Comparison of ENCODE assay signal across 10 mouse cellular contexts in the genomic region with DNA sequence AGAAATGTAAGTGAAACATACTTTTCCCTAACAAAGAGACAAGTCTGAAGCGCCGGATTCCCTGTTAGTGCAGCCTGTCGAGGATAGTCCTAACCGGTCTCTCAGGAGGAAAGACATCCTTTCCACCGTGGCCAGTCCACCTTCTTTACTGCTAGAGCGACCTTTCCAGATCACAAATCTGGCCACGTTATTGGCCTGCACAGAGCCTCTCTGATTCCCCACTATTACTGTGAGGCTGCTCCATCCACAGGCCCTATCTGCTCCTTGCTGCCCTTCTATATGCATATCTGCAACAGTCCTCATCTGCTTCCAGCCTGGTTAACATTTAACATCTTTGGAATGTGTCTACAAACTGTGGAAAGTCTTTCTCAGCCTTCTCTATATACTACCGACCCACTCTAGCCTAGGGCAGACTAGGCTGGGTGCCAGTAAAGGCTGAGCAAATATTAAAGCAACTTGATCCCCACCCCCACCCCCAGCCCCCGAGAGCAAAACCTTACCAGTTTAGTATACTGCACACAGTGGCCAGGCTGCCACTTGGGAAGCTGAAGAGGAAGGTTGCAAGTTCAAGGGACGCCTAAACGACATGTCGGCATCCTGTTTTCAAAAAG. TPM values are rescaled to one million over a fixed set of nuclear protein-coding genes. Genes with fewer than 3 reads are reported as not detected.
DNase-seq lines count a peak whose midpoint lies in the region; ATAC-seq and TF ChIP-seq lines count a peak whose summit lies in the region.
"Had no signal": no experiment of that assay in that cellular context is flagged by ENCODE, and none has a peak within 500 bp of the region (broad histone marks: within the 10 kb centered on the region; RNA-seq: fewer than 3 reads in every experiment).

No protein-coding gene starts in this region.

- peak overlapping the region; percentile 36 for H3K27ac ChIP-seq in liver, embryonic 11.5 days (ENCODE audit: low read depth, low read length)
- peak overlapping the region; percentile 84 for H3K27ac ChIP-seq in stomach, embryonic 16.5 days (ENCODE audit: low read length)
- H3K27ac ChIP-seq in cerebellum, adult 2 months (ENCODE audit: insufficient read depth, low read length): no peak overlapping the region
- H3K27ac ChIP-seq: macrophage had no signal

- peak; percentile 16 for DNase-seq in adrenal gland, postnatal 14 days
- no peak for DNase-seq in adrenal gland, postnatal 25 days
- peak; percentile 32 to 37 for DNase-seq in lung, adult 18-20 months
- DNase-seq in lung, postnatal 25 days (ENCODE audit: low spot score): no peak
- no peak for DNase-seq in liver, embryonic 11.5 days (ENCODE audit: low spot score)
- no peak for DNase-seq in left cerebral cortex, adult 11 months (ENCODE audit: low spot score)
- no peak for DNase-seq in cerebellum, adult 2 months
- DNase-seq: cerebellum, postnatal 10 days had no signal

- H3K27me3 ChIP-seq in liver, embryonic 11.5 days (replicated peaks; ENCODE audit: control insufficient read depth, insufficient read depth, low read length): no peaks in the 10 kb centered on the region
- H3K27me3 ChIP-seq in stomach, embryonic 16.5 days (ENCODE audit: control insufficient read depth, insufficient read depth, low read length): no peaks in the 10 kb centered on the region
- no peaks in the 10 kb centered on the region for H3K27me3 ChIP-seq in cerebellum, adult 2 months (ENCODE audit: control insufficient read depth, insufficient read depth, low read length)

- peak overlapping the region; percentile 6; the same call in 1 of the 2 replicates for H3K4me2 ChIP-seq in liver, embryonic 11.5 days
- H3K4me2 ChIP-seq in stomach, embryonic 16.5 days (ENCODE audit: low read depth, low read length): no peak overlapping the region

- no peak for TF ChIP-seq POLR2A in cerebellum, adult 2 months (IDR thresholded peaks at IDR 0.05; ENCODE audit: borderline replicate concordance, insufficient read depth, low read length)

- no peak overlapping the region for H3K4me3 ChIP-seq in liver, embryonic 11.5 days (ENCODE audit: low read depth, low read length)
- H3K4me3 ChIP-seq in stomach, embryonic 16.5 days (replicated peaks; ENCODE audit: low read length): no peak overlapping the region
- H3K4me3 ChIP-seq in cerebellum, adult 2 months (replicated peaks; ENCODE audit: insufficient read depth, low read depth, low read length): no peak overlapping the region

- no peaks in the 10 kb centered on the region for H3K36me3 ChIP-seq in liver, embryonic 11.5 days (ENCODE audit: control insufficient read depth, insufficient read depth, low read length)
- H3K36me3 ChIP-seq in stomach, embryonic 16.5 days (ENCODE audit: control insufficient read depth, insufficient read depth, low read length): no peaks in the 10 kb centered on the region

- no peak overlapping the region for H3K9ac ChIP-seq in liver, embryonic 11.5 days (ENCODE audit: low read depth, low read length)
- H3K9ac ChIP-seq in stomach, embryonic 16.5 days (ENCODE audit: low read length): peak overlapping the region; percentile 40; the same call in 1 of the 2 replicates

- H3K4me1 ChIP-seq in liver, embryonic 11.5 days (replicated peaks; ENCODE audit: control insufficient read depth, insufficient read depth, low read length): peaks cover 10% of the 10 kb centered on the region
- H3K4me1 ChIP-seq in stomach, embryonic 16.5 days (ENCODE audit: control insufficient read depth, insufficient read depth, low read length): peaks cover 44% of the 10 kb centered on the region
- peaks cover 27% of the 10 kb centered on the region; the same call in 1 of the 2 replicates for H3K4me1 ChIP-seq in cerebellum, adult 2 months (ENCODE audit: control insufficient read depth, insufficient read depth, low read length)

- 65% methylated on average over 12 of the region's 12 CpGs for WGBS in liver, embryonic 11.5 days
- WGBS in stomach, embryonic 16.5 days: 44% methylated on average over 12 of the region's 12 CpGs
- WGBS in cerebellum, adult 2 months: 75% methylated on average over 12 of the region's 12 CpGs

- TF ChIP-seq CTCF in cerebellum, adult 2 months (IDR thresholded peaks at IDR 0.05; ENCODE audit: borderline replicate concordance, insufficient read depth, low read depth, low read length): no peak

- no peaks in the 10 kb centered on the region; the same call in 1 of the 2 replicates for H3K9me3 ChIP-seq in liver, embryonic 11.5 days (ENCODE audit: control insufficient read depth, low read length)
- H3K9me3 ChIP-seq in stomach, embryonic 16.5 days (replicated peaks; ENCODE audit: control insufficient read depth, low read length): 0 out of 2 replicates have a peak, but pooled peaks cover 4% of the 10 kb centered on the region

- ATAC-seq in liver, embryonic 11.5 days (replicated peaks; ENCODE audit: low FRiP score): peak; percentile 60
- ATAC-seq in stomach, embryonic 16.5 days (ENCODE audit: insufficient read depth, low FRiP score): peak; percentile 86

RNA-seq across cellular contexts. Expression of a gene that starts 44.1 kb away (rescaled TPM):
- total RNA-seq in adrenal gland, postnatal 14 days (2021): 55.9 and 65.0 TPM in 2 replicates
- 74.6 and 95.4 TPM in 2 replicates for total RNA-seq in adrenal gland, postnatal 25 days (2021)
- 12.6 and 12.8 TPM in 2 replicates for polyA plus RNA-seq in liver, embryonic 11.5 days (2014; fragmentation: Nextera tagmentation; extraction: Ambion mirVana)
- 29.9 and 35.8 TPM in 2 replicates for polyA plus RNA-seq in stomach, embryonic 16.5 days (2015; fragmentation: Nextera tagmentation; extraction: Ambion mirVana)
- 176 and 180 TPM in 2 replicates for polyA plus RNA-seq in cerebellum, adult 2 months (2012; rRNA removed)

RNA-seq across cellular contexts. Expression of a gene that starts 44.5 kb away (rescaled TPM):
- total RNA-seq in adrenal gland, postnatal 14 days (2021): 1.6 TPM in 2 replicates
- total RNA-seq in adrenal gland, postnatal 25 days (2021): 0.81 and 2.3 TPM in 2 replicates
- 1.3 and 1.6 TPM in 2 replicates for polyA plus RNA-seq in liver, embryonic 11.5 days (2014; fragmentation: Nextera tagmentation; extraction: Ambion mirVana)
- 1.4 TPM in 2 replicates for polyA plus RNA-seq in stomach, embryonic 16.5 days (2015; fragmentation: Nextera tagmentation; extraction: Ambion mirVana)
- polyA plus RNA-seq in cerebellum, adult 2 months (2012; rRNA removed): 7.1 and 8.0 TPM in 2 replicates
- polyA plus RNA-seq: macrophage had no signal

Comparison
In these comparisons a context has a peak if more than half of its experiments do, and no peak if none do; other contexts are left out.
1. DNase-seq: peak in adrenal gland, postnatal 14 days (single experiment) and lung, adult 18-20 months (2 of 2); none in adrenal gland, postnatal 25 days (single experiment), lung, postnatal 25 days (single experiment), liver, embryonic 11.5 days (single experiment), left cerebral cortex, adult 11 months (single experiment) and cerebellum, adult 2 months (0 of 2).